Mouse (Mus musculus) stomach, embryonic 16.5 days (tissue): ENCODE measurements around the gene Pdia2. TPM values are rescaled to one million over a fixed set of nuclear protein-coding genes. Genes with fewer than 3 reads are reported as not detected.

Source experiments
- ATAC-seq: fragments of 200-750 bp; cut with Nextera tagmentation; 2 replicates; pipeline ENCODE4 v1.8.0; 2017; ENCODE audit warnings: moderate number of reproducible peaks, moderate TSS enrichment; ENCODE audit not compliant: insufficient read depth, low FRiP score
- H3K27ac ChIP-seq: fragments of 300-500 bp; sonication (generic); 2 replicates; pipeline ENCODE4 v1.5.1; 2014; ENCODE audit warnings: low read length
- H3K27me3 ChIP-seq: fragments of 300-500 bp; sonication (generic); 2 replicates; pipeline ENCODE4 v1.6.1; 2014; ENCODE audit warnings: low read length, control low read depth, mixed read lengths; ENCODE audit not compliant: control insufficient read depth, insufficient read depth
- H3K36me3 ChIP-seq: fragments of 300-500 bp; sonication (generic); 2 replicates; pipeline ENCODE4 v1.6.1; 2014; ENCODE audit warnings: low read length; ENCODE audit not compliant: control insufficient read depth, insufficient read depth
- H3K4me1 ChIP-seq: fragments of 300-500 bp; sonication (generic); 2 replicates; pipeline ENCODE4 v1.6.1; 2014; ENCODE audit warnings: low read length, control low read depth, mixed read lengths; ENCODE audit not compliant: control insufficient read depth, insufficient read depth
- H3K4me2 ChIP-seq: fragments of 300-500 bp; sonication (generic); 2 replicates; pipeline ENCODE4 v1.6.1; 2014; ENCODE audit warnings: low read depth, low read length, mixed read lengths
- H3K4me3 ChIP-seq: fragments of 300-500 bp; sonication (generic); replicated peaks from 2 replicates; pipeline ENCODE4 v1.5.1; 2014; ENCODE audit warnings: mild to moderate bottlenecking, low read length
- H3K9ac ChIP-seq: fragments of 300-500 bp; sonication (generic); 2 replicates; pipeline ENCODE4 v1.6.1; 2014; ENCODE audit warnings: low read length
- H3K9me3 ChIP-seq: fragments of 300-500 bp; sonication (generic); replicated peaks from 2 replicates; pipeline ENCODE4 v1.6.1; 2016; ENCODE audit warnings: low read length, control low read depth; ENCODE audit not compliant: control insufficient read depth
- WGBS: fragments of 180-500 bp; shearing (Covaris S2); extraction: QIAGEN DNeasy Blood & Tissue Kit; methylation state at CpG from one replicate; pipeline ENCODE4 v1.1.7; 2014; 5-methylcytosine and 5-hydroxymethylcytosine counted together
- polyA plus RNA-seq: library from polyadenylated mRNA; unstranded; fragments of >200 nt; fragmentation: Nextera tagmentation; extraction: Ambion mirVana; gene quantifications from 2 replicates; pipeline ENCODE4 v1.2.1, GENCODE M21; 2015

The Pdia2 gene
- polyA plus RNA-seq, 1 experiment from 2014 or later: 192 TPM

- 86% methylated on average over 8 of the region's 8 CpGs for WGBS
- no peak for ATAC-seq
- Histone ChIP-seq H3K9ac (no peak overlapping the region), H3K27me3 (no peaks in the 10 kb centered on the region), H3K9me3 (no peaks in the 10 kb centered on the region), H3K36me3 (no peaks in the 10 kb centered on the region), H3K4me3 (no peak overlapping the region), H3K4me2 (no peak overlapping the region), H3K4me1 (peaks cover 15% of the 10 kb centered on the region), H3K27ac (no peak overlapping the region)
Measured at GRCm38 (mm10) chr17:26234386-26234785, 35.5 kb upstream of the Pdia2 start.

- no peaks in the 10 kb centered on the region for H3K27me3 ChIP-seq
- H3K4me3 ChIP-seq: no peak overlapping the region
- no peak overlapping the region for H3K9ac ChIP-seq
- 76% methylated on average over 8 of the region's 8 CpGs for WGBS
- no peaks in the 10 kb centered on the region for H3K36me3 ChIP-seq
- H3K9me3 ChIP-seq: no peaks in the 10 kb centered on the region
- H3K27ac ChIP-seq: no peak overlapping the region
- no peak for ATAC-seq
- H3K4me1 ChIP-seq: peaks cover 15% of the 10 kb centered on the region
- no peak overlapping the region for H3K4me2 ChIP-seq
Measured at GRCm38 (mm10) chr17:26232863-26233262, 34.0 kb upstream of the Pdia2 start.

- Histone ChIP-seq H3K4me1 (peaks cover 7% of the 10 kb centered on the region; the same call in 1 of the 2 replicates), H3K4me3 (no peak overlapping the region), H3K27me3 (no peaks in the 10 kb centered on the region), H3K27ac (no peak overlapping the region), H3K4me2 (no peak overlapping the region), H3K9ac (no peak overlapping the region), H3K36me3 (no peaks in the 10 kb centered on the region), H3K9me3 (no peaks in the 10 kb centered on the region)
- 79% methylated on average over 5 of the region's 5 CpGs for WGBS
- no peak for ATAC-seq
Measured at GRCm38 (mm10) chr17:26231156-26231555, 32.3 kb upstream of the Pdia2 start.

GRCm38 (mm10) chr17:26229776-26230175, 30.9 kb upstream of the Pdia2 start:
- H3K36me3 ChIP-seq: no peaks in the 10 kb centered on the region
- no peaks in the 10 kb centered on the region for H3K9me3 ChIP-seq
- no peaks in the 10 kb centered on the region for H3K4me1 ChIP-seq
- no peak for ATAC-seq
- H3K27ac ChIP-seq: no peak overlapping the region
- WGBS: 96% methylated on average over 5 of the region's 5 CpGs
- H3K9ac ChIP-seq: no peak overlapping the region
- no peaks in the 10 kb centered on the region for H3K27me3 ChIP-seq
- no peak overlapping the region for H3K4me2 ChIP-seq
- no peak overlapping the region for H3K4me3 ChIP-seq

DNA sequence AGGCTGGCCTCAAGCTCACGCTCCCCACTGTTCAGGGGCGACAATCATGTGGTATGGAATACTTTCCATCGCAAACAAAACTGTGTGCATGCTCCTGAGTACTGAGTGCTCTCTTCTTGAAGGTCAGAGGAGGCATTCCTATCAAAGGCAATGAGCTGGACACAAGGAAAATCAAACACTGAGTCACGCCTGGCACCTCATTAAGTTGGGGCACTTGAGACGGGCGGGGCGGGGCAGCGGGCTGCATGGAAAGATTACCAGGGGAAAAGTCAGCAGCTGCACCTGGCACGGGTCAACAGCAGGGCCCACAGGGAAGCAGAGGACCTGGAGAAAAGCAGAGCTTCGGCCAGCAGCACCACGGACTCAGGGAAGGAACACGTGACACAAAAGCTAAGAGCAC, 26.3 kb upstream of the Pdia2 start:
- peak; percentile 88 for ATAC-seq
- no peak overlapping the region for H3K4me3 ChIP-seq
- H3K9ac ChIP-seq: no peak overlapping the region
- H3K27ac ChIP-seq: peak overlapping the region; percentile 85
- H3K36me3 ChIP-seq: no peaks in the 10 kb centered on the region
- no peaks in the 10 kb centered on the region for H3K9me3 ChIP-seq
- WGBS: 57% methylated on average over 12 of the region's 12 CpGs
- no peaks in the 10 kb centered on the region for H3K27me3 ChIP-seq
- H3K4me2 ChIP-seq: no peak overlapping the region
- no peaks in the 10 kb centered on the region for H3K4me1 ChIP-seq

DNA sequence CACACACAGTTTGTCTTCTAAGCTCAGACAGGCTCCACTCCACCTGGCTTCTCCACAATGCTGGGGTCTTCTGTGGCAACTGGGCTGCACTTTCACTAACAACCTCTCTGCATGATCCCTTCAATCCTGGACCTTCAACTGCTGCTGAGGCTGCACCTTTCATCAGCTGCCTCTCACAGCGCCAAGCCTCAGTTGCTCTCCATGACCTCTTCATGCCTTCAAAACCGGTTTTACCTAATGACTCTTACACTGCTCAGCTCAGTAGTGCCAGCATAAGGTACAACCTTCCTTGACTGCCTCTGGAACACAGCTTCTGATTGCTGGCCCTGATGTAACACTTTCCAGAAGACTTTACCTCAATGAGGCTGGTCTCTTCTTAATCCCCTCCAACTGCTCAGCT, 22.6 kb upstream of the Pdia2 start:
- Histone ChIP-seq H3K4me1 (no peaks in the 10 kb centered on the region), H3K4me2 (no peak overlapping the region), H3K36me3 (no peaks in the 10 kb centered on the region), H3K9me3 (no peaks in the 10 kb centered on the region), H3K27ac (peak overlapping the region; percentile 56; the same call in 1 of the 2 replicates), H3K9ac (no peak overlapping the region), H3K27me3 (no peaks in the 10 kb centered on the region), H3K4me3 (no peak overlapping the region)
- no peak for ATAC-seq
- WGBS: 59% methylated on average over 2 of the region's 2 CpGs

GRCm38 (mm10) chr17:26212681-26213080, 13.8 kb upstream of the Pdia2 start:
- H3K9me3 ChIP-seq: no peaks in the 10 kb centered on the region
- H3K4me3 ChIP-seq: no peak overlapping the region
- peak; percentile 88 for ATAC-seq
- H3K27me3 ChIP-seq: no peaks in the 10 kb centered on the region
- H3K9ac ChIP-seq: no peak overlapping the region; the same call in 1 of the 2 replicates
- H3K36me3 ChIP-seq: no peaks in the 10 kb centered on the region
- WGBS: 79% methylated on average over 11 of the region's 11 CpGs
- H3K4me1 ChIP-seq: no peaks in the 10 kb centered on the region
- no peak overlapping the region for H3K4me2 ChIP-seq
- peak overlapping the region; percentile 69; the same call in 1 of the 2 replicates for H3K27ac ChIP-seq

DNA sequence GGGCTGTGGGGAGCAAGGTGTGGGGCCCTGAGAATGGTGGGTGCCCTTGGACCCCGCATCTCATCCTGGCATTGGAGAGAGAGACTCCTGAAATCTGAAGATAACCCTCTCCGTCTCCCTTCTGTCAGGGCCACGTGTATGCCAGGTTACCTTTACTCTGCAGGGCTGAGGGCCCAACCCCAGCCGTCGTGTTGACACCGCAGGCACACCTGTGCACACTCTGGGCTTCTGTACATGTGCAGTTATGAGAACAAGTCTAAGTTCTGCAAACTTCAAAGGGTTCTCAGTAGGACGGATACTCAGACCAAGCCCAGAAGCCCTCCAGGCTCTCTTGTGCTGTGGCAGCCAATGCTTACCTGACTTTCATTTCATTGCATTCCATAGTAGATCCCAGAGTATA, 13.4 kb upstream of the Pdia2 start:
- 76% methylated on average over 7 of the region's 7 CpGs for WGBS
- Histone ChIP-seq H3K4me3 (no peak overlapping the region), H3K9me3 (no peaks in the 10 kb centered on the region), H3K4me2 (no peak overlapping the region), H3K9ac (no peak overlapping the region), H3K27me3 (no peaks in the 10 kb centered on the region), H3K36me3 (no peaks in the 10 kb centered on the region), H3K4me1 (no peaks in the 10 kb centered on the region), H3K27ac (peak overlapping the region; percentile 46; the same call in 1 of the 2 replicates)
- peak; percentile 44 for ATAC-seq

DNA sequence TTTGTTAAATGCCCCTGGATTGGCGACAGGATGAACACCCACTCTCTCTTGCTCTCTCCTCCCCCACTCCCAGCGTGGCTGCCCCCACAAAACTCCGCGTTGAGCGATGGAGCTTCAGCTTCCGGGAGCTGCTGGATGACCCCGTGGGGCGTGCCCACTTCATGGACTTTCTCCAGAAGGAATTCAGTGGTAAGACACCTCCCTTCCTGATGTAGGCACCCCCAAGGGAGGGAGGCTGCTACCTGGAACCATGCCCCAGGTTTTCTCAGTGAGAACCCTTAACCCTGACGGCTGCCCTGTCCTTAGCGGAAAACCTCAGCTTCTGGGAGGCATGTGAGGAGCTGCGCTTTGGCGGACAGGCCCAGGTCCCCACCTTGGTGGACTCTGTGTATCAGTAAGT, 8.8 kb upstream of the Pdia2 start, which contains the start of gene Arhgdig:
Gene Arhgdig, minus strand, starts transcription at position 101 of the 400 bp plus-strand sequence.
- Histone ChIP-seq H3K4me3 (no peak within 1 kb of the TSS), H3K27ac (no peak within 1 kb of the TSS), H3K36me3 (no peaks in the 10 kb centered on the region), H3K4me1 (peaks cover 8% of the 10 kb centered on the region), H3K4me2 (no peak within 1 kb of the TSS), H3K9ac (no peak within 1 kb of the TSS), H3K9me3 (no peaks in the 10 kb centered on the region), H3K27me3 (no peaks in the 10 kb centered on the region; the same call in none of the 2 replicates)
- WGBS: 84% methylated on average over 12 of the region's 12 CpGs
- no peak for ATAC-seq
